Mouse (Mus musculus): ENCODE results near the gene Ifi204.
"Not testable (repeated sequence)": the region's sequence is repeated elsewhere in the genome, so short reads cannot be mapped to it uniquely, and the experiment has no call there.

Ifi204 gene

DNA sequence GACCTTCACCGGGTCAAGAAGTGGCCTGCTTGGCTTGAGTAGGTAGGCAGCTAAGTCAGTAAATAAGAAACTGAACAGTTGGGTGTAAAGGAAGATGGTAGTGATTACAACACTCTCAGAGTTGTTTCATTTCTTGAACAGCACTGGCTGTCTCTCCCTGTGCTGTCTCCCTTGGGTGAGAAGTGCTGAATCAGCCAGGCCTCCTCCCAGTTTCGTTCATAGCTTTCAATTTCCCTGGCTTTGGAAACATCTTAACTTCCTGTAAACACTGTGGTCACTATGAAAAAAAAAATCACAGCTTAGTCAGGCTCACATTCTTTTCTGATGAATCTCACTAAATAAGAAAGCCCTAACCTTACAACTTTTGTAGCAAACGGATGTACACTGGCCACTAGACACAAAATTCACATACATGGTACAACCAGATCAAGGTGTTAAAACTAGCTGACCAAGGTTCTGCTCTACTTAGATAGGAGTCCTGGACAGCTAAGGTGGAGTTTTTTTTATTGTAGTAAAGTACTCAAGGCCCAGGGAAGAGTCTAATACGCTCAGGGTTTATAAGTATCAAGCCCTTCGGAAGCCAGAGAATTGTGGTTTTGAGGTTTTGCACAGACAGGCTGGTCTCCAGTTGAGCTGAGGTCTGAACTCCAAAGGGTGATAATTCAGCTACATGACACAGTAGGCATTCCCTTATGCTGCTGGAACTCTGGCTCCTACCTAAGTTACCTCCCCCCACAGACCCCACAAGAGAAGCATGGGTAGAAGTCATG, at the start of gene Ifi204:
TSS of gene Ifi204 (minus strand) at position 96 of the 770 bp plus-strand sequence.
- not testable (repeated sequence) for DNase-seq (ENCODE audit: low spot score)

DNA sequence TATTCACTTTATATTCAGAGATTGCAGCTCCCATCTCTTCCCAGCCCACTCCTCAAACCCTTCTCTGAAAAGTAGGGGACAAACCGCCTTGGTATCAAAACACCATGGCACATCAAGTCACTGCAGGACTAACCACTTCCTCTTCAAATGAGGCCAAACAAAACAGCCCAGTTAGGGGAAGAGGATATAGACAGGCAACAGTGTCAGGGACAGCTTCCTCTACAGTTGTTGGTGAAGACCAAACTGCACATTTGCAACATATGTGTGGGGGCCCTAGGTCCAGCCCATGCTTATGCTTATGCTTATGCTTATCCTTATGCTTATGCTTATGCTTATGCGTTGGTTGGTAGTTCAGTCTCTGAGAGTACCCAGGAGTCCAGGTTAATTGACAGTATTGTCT, 42.6 kb upstream of the Ifi204 start:
- DNase-seq (ENCODE audit: low spot score): not testable (repeated sequence)

DNA sequence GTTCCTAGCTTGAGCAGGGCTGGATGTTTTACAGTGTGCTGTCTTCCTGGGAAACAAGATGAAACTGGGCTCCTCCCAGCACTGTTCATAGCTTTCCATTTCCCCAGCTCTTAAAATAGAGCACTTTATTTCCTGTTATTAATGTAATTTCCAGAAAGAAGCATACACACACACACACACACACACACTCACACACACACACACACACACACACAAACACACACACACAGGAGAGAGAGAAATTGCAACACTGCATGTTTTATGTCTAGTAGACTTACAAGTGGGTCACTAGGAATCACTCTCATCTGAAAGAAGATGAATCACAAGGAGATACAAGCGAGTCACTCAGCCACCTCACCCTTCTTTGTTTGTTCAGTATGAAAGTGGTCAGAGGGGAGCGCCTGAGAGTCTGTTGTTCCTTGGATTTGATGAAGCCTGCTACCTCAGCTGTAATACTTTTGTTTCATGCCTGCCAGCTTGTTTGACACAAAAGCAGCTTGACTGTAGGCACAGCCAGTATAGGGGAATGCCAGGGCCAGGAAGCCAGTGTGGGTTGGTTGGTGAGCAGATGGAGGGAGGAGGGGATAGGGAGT, 36.0 kb upstream of the Ifi204 start:
- DNase-seq (ENCODE audit: low spot score): not testable (repeated sequence)

DNA sequence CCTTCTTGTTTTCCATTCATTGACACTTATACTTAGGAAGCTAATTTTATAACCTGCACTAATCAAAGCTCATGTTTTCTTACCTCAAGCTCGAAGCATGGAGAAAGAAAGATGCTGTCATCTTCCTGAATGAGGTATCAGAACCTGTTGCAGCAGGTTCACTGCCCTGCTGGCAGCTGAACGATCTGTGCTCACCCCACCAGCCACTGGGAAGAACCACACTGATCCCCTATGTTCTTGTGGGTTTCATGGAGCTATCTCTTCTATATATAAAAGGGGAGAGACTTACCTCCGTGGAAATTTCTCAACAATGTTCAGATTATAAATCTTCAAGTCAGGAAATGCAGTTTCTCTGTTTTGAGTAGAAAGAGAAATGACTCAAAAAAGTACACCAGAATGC, 35.5 kb upstream of the Ifi204 start:
- DNase-seq (ENCODE audit: low spot score): not testable (repeated sequence)

DNA sequence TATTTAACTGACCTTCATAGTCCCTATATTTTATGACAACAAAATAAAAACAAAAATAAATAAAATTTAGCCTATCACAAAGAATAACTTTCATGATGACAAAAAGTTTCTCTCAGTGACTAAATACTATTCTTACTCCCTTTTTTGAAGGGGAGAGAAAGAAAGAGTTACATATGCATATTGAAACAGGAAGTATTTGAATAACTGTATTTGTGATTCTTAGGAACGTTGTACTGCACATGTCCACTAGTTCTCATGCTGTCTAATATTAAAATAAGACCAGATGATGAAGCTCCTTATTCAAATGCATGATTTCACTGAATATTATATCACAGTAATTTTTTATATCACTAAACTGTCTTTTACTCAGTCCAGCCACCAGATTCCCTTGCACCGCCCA, 35.0 kb upstream of the Ifi204 start:
- DNase-seq (ENCODE audit: low spot score): not testable (repeated sequence)

DNA sequence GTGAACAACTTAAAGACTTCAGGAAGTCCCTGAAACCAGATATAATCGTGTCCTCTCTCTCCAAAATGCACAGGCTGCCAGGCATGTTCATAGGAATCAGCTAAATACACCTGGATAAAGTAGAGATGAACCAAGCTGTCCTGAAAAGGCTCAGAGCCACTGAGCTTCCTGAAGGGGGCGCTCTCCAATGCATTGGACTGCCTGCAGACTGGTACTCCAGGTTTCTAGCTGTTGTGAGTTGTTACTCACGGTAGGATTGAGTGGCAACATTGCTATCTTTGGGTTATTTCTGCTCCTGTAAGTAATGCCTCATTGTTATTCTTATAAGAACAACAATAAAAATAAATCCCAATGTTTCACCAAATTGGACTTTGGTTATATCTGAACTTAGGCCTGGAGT, 6.7 kb upstream of the Ifi204 start:
- not testable (repeated sequence) for DNase-seq (ENCODE audit: low spot score)

DNA sequence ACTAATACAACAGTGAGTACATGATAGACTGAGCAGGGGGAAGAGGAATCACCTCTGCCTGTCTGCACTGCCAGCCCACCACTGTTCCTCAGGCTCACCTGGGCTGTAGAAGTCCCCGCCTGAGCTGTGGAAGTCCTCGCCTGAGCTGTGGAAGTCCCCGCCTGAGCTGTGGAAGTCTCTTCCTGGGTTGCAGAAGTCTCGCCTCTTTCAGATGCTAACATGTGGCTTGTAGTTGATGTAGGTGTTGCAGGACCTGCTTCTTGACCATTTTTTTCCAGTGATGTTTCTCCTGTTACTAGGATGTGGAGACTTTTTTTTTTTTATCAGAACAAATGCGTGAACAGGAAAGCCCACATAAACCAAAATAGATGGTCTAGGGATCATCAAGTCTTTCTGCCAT, 6.7 kb downstream of the Ifi204 start:
- DNase-seq (ENCODE audit: low spot score): not testable (repeated sequence)

DNA sequence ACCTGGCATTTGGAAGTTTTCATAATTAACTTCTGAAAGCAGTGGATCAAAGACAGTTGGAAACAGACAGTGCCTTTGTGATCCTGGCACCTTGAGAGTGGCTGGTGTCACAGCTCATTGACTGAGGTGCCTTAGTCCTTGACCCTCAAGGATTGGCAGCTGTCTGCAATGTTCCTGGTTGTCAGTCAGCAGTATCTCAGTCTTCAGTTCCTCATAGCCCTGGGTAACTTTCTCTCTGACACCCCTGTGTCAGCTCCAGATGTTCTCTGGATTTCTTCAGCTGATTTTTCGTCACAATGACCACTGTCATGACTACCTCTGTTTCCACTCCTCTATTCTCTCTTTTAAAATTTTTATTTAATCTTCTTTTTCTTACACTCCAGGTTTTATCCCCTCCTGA, 24.5 kb downstream of the Ifi204 start:
- DNase-seq (ENCODE audit: low spot score): no peak

DNA sequence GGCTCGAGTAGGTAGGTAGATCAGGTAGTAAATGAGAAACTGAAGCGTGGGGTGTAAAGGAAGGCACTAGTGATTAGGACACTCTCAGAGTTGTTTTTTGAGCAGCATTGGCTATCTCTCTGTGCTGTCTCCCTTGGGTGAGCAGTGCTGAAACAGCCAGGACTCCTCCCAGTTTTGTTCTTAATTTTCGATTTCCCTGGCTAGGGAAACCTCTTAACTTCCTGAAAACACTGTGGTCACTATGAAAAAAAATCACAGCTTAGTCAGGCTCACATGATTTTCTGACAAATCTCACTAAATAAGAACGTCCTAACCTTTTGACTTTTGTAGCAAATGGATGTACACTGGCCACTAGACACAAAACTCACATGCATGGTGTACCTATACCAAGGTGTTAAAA, 25.1 kb downstream of the Ifi204 start, which contains the start of gene Ifi207:
TSS of gene Ifi207 (minus strand) at position 92 of the 400 bp plus-strand sequence.
- DNase-seq (ENCODE audit: low spot score): no peak

DNA sequence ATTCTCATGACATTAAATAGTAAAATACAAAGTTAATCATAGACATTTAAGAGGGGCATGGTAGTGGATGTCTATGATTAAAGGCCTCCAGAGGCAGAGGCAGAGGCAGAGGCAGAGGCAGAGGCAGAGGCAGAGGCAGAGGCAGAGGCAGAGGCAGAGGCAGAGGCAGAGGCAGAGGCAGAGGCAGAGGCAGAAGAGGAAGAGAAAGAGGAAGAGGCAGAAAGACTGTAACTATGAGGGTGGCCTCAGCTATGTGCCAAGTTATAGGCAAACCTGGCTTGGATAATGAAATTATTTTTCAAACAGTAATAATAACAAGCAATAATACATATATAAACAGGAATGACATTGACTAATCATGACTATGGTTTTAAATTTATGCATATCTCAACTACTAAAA, 26.2 kb downstream of the Ifi204 start:
- DNase-seq (ENCODE audit: low spot score): no peak

DNA sequence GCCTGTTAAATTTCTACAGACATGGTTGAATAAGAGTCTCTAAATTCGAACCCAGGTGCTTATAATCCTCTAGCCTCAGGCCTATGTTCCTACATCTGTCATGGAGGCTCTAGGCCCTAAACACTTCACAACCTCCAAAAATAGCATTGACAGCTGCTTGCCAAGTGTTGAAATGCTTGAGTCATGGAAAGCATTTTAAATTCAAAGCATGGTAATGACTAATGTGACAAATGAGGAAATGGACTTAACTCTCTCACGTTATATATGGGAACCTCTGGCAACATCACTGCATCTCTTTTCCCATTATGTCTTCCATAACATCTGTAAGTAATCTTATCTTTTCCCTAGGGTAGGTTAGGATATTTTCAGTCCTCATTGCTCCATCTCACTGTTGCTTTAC, 29.8 kb downstream of the Ifi204 start:
- DNase-seq (ENCODE audit: low spot score): no peak

DNA sequence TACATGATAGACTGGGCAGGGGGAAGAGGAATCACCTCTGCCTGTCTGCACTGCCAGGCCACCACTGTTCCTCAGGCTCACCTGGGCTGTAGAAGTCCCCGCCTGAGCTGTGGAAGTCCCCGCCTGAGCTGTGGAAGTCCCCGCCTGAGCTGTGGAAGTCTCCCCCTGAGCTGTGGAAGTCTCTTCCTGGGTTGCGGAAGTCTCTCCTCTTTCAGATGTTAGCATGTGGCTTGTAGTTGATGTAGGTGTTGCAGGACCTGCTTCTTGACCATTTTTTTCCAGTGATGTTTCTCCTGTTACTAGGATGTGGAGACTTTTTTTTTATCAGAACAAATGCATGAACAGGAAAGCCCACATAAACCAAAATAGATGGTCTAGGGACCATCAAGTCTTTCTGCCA, 31.7 kb downstream of the Ifi204 start:
- not testable (repeated sequence) for DNase-seq (ENCODE audit: low spot score)

DNA sequence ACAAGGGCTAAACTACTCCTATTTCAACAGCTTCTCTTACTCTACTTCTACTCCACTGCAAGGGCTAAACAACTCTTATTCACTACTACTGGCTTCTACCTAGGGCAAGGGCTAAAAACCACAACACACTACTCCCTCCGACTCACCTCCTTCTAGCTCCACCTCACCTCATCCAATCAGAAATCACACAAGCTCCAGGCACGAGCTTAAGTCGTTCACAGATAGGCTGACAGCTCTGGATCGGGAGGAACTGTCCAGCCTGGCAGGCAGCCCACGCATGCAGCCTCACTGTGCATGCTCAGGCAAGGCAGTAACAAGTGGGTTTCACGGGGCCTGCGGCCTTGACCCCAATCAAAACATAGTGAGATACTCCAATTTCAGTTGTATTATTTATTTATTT, 33.5 kb downstream of the Ifi204 start:
- DNase-seq (ENCODE audit: low spot score): peak; percentile 23
